Mouse (Mus musculus): ENCODE measurements around the gene Eno4.

Eno4 gene

DNA sequence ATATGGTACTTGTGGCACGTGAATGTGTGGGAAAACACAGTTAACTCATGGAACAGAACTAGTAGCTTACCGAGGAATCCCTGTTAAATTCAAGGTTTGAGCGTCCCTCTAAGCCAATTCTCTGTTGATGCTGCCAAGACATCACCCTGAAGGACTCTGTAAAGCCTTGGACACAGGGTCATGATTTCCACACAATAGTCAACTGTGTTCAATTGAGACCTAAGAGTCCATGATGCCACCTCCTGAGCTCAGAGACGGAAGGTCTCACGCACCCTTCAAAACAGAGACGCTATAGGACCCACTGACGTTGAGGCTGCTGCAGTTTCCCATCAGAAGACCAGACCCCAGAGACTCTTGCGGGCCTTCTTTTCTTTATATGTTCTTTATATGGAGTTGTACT, 30.9 kb downstream of the Eno4 start:
- DNase-seq (ENCODE audit: low spot score), result no peak

DNA sequence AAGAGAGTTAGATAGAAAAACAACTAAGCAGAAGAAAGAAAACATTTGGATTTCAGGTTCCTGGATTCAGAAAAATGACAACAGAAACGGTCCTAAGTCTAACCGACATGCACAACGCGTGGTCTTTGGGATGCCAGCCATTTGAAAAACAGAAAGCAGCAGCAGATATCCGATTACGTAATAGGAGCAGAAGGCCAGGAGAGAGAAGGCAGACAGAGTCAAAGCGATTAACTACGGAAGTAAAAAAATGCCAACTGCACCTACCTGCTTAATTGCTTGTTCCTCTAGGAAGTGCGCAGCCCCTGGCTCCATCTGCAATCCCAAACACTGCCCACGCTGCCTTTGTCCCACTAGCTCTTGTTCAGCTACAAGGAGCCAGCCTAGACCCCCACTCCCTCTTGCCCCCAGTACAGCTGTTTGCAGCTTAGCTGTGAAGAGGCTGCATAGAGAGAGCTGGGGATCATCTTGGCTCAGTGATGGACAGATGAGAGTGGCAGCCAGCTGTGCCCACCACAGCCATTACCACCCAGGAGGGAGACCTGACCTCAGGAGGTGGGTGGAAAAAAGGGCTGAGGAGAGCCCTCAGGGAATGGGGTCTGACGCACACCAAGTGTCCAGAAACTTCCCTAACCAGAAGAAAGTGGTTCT, 32.1 kb downstream of the Eno4 start:
- no peak for DNase-seq (ENCODE audit: low spot score)

DNA sequence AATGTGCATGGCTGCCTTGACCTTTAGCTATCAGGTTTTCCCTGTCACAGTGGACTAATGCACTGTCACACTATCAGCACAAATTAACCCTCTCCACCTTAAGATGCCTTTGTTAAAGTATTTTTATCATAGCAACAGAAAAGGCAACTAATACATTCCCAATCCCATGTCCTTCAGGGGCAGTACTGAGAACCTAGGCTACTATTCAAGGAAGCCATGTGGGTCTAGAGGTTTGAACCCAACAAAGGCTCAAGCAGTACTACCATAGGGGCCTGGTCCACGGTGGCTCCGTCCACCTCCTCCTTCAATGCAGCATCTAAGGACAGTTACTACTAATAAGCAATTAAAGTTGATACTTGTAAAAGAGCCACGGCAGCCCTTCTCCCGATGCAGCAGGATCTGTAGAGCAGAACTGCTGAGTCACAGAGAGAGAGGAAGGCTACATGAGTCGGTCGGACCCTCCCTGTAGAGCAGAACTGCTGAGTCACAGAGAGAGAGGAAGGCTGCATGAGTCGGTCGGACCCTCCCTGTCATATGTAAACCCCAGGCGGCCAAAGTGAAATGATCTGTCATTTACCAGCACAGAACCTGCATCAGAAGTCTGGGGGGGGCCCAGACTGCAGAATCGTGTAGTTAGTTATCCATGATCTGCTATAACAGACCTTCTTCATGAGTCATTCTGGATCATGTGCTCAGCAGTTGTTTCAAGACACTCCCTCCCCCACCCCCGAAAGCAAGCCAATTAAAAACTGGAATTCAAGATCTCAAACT, 35.4 kb downstream of the Eno4 start:
- no peak for DNase-seq (ENCODE audit: low spot score)

DNA sequence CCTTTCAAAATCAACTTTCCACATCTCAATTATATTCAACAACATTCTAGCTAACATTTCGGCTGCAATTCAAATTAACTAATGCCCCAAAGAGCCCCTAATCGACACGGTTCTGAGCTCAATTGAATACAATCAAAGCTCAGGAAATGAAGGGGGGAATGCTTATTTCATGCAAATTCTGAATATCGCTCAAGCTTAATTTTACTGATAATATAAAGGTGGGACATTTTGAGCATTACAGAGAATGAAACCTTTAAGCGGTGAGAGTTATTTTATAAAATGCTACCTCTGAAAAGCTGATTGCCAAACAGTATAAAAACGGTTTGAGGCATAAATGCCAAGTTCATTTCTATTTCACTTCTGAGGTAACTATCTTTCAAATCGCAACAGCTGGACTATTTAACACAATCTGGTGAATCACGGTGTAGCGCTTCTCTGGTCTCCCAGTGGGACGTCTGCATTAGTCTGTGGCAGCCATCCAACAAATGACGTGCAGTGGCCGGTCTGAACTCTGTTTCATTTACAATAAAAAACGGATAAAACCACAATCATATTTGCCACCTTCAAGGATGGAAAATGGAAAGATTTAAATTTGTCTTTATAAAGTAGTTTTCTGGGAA, 36.3 kb downstream of the Eno4 start:
- no peak for DNase-seq (ENCODE audit: low spot score)

DNA sequence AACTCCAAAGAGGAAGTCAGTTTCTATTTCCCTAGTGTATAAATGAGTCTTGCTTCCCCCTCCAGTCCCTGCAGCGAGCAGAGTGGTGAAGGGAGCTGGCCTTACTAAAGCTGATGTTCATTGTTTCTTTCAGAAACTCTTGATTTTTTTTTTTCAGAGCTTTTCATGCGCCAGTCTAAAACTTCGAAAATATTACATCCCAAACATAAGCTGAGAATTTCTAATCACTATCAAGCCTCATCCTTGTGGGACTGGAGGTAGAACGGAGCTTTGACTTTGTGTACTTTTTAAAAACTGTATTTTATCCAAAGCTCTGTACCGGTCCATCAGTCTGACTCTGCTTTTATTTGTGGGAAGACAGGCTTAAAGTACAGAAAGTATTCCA, 36.8 kb downstream of the Eno4 start:
- no peak for DNase-seq (ENCODE audit: low spot score)

DNA sequence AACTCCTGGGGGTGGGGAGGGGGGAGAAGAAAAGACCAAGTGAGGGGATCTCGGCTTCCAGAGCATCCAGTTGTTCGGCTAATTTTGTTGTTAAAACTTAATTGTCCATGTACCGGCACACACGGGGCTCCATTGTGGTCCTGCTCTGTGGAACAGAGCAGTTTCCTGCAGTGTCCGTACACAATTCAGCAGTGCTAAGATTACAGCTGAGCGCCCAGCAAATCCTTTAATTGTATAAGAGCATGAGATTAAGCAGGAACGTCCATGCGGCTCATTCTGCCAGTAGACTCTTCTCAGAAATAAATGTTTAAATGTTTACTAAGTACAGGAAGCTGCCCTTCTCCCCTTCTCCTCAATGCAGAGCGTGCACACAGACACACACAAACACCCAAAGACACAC, 38.3 kb downstream of the Eno4 start:
- DNase-seq (ENCODE audit: low spot score), result no peak

DNA sequence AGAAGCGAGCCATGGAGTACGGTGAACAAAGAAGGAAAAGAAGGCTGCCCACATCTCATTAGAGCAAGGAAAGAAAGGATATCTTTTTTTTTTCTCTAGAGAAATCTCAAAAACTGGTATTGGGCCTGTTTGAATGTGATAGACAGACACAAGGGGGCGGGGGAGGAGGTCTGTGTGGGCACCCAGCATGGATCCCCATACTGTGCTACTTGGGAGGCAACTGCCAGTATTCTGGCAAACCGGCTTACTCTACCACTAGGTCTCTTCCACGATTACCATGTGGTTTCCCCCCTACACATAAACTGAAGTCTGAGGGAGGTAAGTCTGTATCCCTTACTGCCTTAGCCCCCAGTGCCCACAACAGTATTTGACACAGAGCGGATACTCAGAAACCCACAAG, 59.6 kb downstream of the Eno4 start:
- DNase-seq (ENCODE audit: low spot score), result no peak

DNA sequence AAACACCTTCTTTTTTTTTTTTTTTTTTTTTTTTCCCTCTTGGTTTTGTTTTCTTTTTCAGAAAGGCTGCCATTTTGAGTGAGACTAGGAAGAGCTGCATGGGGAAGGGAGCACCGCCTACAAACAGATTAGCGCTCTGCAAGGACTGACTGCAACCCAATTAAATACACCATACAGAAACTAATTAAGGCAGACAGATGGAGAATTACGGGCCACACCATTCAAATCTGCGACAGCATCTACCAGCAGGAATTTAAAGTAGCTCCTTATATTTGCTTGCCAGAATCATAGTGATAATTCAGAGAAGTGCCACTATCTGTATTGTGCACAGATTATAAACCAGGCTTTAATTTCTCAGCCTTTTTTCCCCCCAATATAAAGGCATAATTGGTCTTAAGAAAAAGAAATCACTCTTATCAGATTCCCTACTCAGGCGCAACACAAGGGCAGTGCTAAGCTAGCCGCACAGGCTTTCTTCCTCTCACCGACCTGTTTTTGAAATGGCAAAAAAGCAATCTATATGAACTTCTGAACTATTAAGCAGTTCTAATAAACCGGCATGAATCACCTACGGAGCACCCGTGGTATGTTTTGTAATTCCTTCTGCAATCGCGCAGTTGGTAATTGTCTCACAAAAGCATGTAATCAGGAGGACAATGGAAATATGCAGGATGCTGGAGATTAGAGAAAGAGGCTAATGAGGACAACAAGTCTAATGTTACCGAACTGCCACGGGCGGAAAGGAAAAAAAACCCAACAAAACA, 63.5 kb downstream of the Eno4 start:
- no peak for DNase-seq (ENCODE audit: low spot score)

DNA sequence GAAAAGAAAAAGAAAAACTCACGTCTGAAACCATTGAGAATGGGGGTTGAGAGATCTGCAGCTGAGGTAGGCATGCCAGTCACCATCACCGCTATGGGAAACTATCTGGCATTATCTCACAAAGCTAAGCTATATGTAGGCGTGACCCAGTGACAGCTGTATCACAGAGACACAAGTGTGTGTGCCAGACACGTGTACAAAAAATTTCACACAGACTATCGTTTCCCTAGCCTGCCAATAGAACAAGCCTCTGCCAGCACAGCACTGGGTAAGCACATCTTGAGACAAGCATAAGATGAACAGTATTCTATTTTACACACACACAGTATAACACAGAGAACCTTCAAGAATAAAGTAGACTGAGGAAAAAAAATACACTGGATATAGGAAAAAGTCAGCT, 67.6 kb downstream of the Eno4 start:
- DNase-seq (ENCODE audit: low spot score), result no peak
